Mouse (Mus musculus) forebrain, embryonic 11.5 days (tissue): ENCODE results near the gene Ttll11. TPM values are rescaled to one million over a fixed set of nuclear protein-coding genes. Genes with fewer than 3 reads are reported as not detected.

Source experiments
- ATAC-seq: fragments of 200-750 bp; cut with Nextera tagmentation; replicated peaks from 2 replicates; pipeline ENCODE4 v1.8.0; 2017; ENCODE audit warnings: moderate TSS enrichment; ENCODE audit not compliant: low FRiP score
- DNase-seq: peaks from one replicate; pipeline ENCODE4 v3.0.0-alpha.2; 2017; ENCODE audit warnings: low spot score
- H3K27ac ChIP-seq: fragments of 300-500 bp; sonication (generic); 2 replicates; pipeline ENCODE4 v1.5.1; 2014; ENCODE audit warnings: low read depth, low read length
- H3K27me3 ChIP-seq: fragments of 300-500 bp; sonication (generic); 2 replicates; pipeline ENCODE4 v1.6.1; 2014; ENCODE audit warnings: mild to moderate bottlenecking, low read length, mixed read lengths; ENCODE audit not compliant: control insufficient read depth, insufficient read depth
- H3K36me3 ChIP-seq: fragments of 300-500 bp; sonication (generic); 2 replicates; pipeline ENCODE4 v1.6.1; 2014; ENCODE audit warnings: mild to moderate bottlenecking, low read length, moderate library complexity, mixed read lengths; ENCODE audit not compliant: control insufficient read depth, insufficient read depth
- H3K4me1 ChIP-seq: fragments of 300-500 bp; sonication (generic); replicated peaks from 2 replicates; pipeline ENCODE4 v1.6.1; 2014; ENCODE audit warnings: low read length, mixed read lengths; ENCODE audit not compliant: control insufficient read depth, insufficient read depth
- H3K4me2 ChIP-seq: fragments of 300-500 bp; sonication (generic); 2 replicates; pipeline ENCODE4 v1.6.1; 2014; ENCODE audit warnings: low read depth, mild to moderate bottlenecking, low read length, moderate library complexity, mixed read lengths; ENCODE audit not compliant: severe bottlenecking
- H3K4me3 ChIP-seq: fragments of 300-500 bp; sonication (generic); 2 replicates; pipeline ENCODE4 v1.5.1; 2014; ENCODE audit warnings: low read depth, low read length
- H3K9ac ChIP-seq: fragments of 300-500 bp; sonication (generic); 2 replicates; pipeline ENCODE4 v1.6.1; 2014; ENCODE audit warnings: low read length
- H3K9me3 ChIP-seq: fragments of 300-500 bp; sonication (generic); 2 replicates; pipeline ENCODE4 v1.6.1; 2016; ENCODE audit warnings: low read length, mixed read lengths; ENCODE audit not compliant: control insufficient read depth
- WGBS: fragments of 180-500 bp; shearing (Covaris S2); extraction: QIAGEN DNeasy Blood & Tissue Kit; methylation state at CpG from one replicate; pipeline ENCODE4 v1.1.7; 2014; 5-methylcytosine and 5-hydroxymethylcytosine counted together
- polyA plus RNA-seq: library from polyadenylated mRNA; unstranded; fragments of >200 nt; fragmentation: Nextera tagmentation; extraction: Ambion mirVana; gene quantifications from 2 replicates; pipeline ENCODE4 v1.2.1, GENCODE M21; 2014

Ttll11 gene
- polyA plus RNA-seq, 1 experiment from 2014 or later = 2.3 TPM

DNA sequence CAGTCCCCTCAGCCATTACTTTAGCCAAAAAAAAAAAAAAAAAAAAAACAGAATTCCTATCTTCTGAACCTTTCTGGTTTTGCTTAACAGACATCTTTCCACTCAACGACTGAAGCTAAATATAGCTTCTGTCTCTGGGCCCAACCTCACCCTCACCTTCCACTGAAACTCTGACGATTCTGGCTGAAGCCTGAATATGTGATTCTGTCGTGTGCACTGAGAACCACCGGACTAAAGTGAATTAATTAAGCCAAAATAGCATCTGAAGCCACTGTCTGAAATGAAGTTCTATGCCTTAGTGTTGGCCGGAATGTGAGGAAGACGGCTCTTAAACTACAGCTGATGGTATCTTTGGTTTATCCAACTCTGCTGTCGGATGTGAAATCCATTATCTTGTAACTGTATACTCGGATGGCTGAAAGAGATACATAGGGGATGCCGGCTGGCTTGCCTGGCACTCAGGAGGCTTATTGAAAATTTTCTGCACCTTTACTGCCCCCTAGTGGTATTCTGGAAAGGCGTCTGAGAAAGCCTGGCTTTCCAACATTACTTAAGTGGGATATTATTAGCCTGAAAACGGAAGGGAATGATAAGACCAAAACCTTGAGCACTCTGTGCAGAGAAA, 73.4 kb downstream of the Ttll11 start:
- Histone ChIP-seq H3K9me3 (no peaks in the 10 kb centered on the region; the same call in 1 of the 2 replicates), H3K4me1 (no peaks in the 10 kb centered on the region), H3K36me3 (no peaks in the 10 kb centered on the region), H3K9ac (no peak overlapping the region), H3K27me3 (no peaks in the 10 kb centered on the region), H3K4me3 (no peak overlapping the region), H3K4me2 (no peak overlapping the region), H3K27ac (no peak overlapping the region)
- 28% methylated on average over 11 of the region's 11 CpGs for WGBS
- ATAC-seq (0 out of 2 replicates have a peak, but pooled peaks have one; percentile 39), DNase-seq (peak; percentile 72)

DNA sequence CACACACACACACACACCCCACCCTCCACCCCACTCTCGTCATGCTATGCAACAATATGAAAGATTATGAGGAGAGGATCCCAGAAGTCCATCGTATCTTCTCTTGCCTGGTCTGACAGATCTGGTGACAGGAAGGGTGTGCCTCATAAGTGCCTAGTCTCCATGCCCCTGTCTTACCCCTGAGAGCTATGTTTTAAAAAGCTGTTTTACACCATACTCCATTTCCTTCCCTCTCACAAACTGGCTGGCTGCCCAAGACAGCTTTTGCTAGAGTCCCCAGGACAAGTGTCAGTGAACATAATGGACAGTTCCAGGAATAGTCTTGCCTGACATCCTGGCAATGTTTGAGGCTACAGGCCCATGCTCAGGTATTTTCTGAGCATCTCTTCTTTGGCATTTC, 78.9 kb downstream of the Ttll11 start:
- Histone ChIP-seq H3K4me3 (no peak overlapping the region), H3K9ac (no peak overlapping the region), H3K36me3 (no peaks in the 10 kb centered on the region), H3K4me1 (no peaks in the 10 kb centered on the region), H3K27ac (no peak overlapping the region), H3K4me2 (no peak overlapping the region), H3K9me3 (no peaks in the 10 kb centered on the region), H3K27me3 (no peaks in the 10 kb centered on the region)
- no peak for ATAC-seq
- WGBS = 94% methylated on average over 2 of the region's 2 CpGs
- DNase-seq = no peak

DNA sequence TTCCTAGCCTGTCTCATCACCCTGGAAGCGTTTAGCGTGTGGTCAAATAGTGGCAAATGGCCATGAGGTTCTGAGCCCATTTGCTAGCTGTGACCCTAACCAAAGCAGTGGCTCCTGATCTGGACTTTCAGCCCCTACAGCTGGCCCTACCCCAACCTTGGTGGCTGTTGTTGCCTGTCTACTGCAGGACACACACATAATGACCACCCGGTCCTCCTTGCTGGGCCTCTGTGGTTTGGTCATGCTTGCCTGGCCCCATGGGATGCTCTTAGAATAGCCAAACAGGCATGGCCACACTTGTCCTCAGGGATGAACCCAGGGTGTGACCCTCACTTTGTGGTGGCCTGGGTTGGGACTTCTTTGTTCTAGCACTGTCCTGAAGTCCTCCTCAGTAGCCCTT, 80.0 kb downstream of the Ttll11 start:
- no peak overlapping the region for H3K9ac ChIP-seq
- ATAC-seq = no peak
- H3K4me3 ChIP-seq = no peak overlapping the region

DNA sequence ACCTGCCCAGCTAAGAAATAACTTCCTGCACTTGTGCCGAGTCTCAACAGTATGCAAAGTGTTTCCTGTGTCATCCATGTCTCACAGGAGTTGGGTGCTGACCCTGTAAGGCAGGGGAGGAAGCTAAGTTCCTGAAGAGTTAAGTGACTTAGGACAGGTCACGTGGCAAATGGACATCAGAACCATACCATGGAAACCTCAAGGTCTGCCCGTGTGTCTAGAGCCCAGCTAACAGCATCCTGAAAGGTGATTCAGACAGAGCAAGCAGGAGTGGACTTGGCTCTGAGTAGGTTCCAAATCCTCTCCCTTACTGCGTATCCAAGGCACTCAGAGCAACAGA, 80.6 kb downstream of the Ttll11 start:
- H3K9me3 ChIP-seq = no peaks in the 10 kb centered on the region
- H3K4me2 ChIP-seq = no peak overlapping the region
- H3K27ac ChIP-seq = no peak overlapping the region
- DNase-seq (no peak), ATAC-seq (no peak)
- no peaks in the 10 kb centered on the region for H3K36me3 ChIP-seq
- H3K27me3 ChIP-seq = no peaks in the 10 kb centered on the region
- no peak overlapping the region for H3K4me3 ChIP-seq
- no peak overlapping the region for H3K9ac ChIP-seq
- H3K4me1 ChIP-seq = no peaks in the 10 kb centered on the region
- 89% methylated on average over 4 of the region's 4 CpGs for WGBS

More for the DNA sequence above, 80.0 kb downstream of the Ttll11 start:
- no peak overlapping the region for H3K4me2 ChIP-seq
- DNase-seq = no peak
- 91% methylated on average over 3 of the region's 3 CpGs for WGBS
- no peak overlapping the region for H3K27ac ChIP-seq
- no peaks in the 10 kb centered on the region for H3K4me1 ChIP-seq
- no peaks in the 10 kb centered on the region for H3K27me3 ChIP-seq
- no peaks in the 10 kb centered on the region for H3K9me3 ChIP-seq
- H3K36me3 ChIP-seq = no peaks in the 10 kb centered on the region

DNA sequence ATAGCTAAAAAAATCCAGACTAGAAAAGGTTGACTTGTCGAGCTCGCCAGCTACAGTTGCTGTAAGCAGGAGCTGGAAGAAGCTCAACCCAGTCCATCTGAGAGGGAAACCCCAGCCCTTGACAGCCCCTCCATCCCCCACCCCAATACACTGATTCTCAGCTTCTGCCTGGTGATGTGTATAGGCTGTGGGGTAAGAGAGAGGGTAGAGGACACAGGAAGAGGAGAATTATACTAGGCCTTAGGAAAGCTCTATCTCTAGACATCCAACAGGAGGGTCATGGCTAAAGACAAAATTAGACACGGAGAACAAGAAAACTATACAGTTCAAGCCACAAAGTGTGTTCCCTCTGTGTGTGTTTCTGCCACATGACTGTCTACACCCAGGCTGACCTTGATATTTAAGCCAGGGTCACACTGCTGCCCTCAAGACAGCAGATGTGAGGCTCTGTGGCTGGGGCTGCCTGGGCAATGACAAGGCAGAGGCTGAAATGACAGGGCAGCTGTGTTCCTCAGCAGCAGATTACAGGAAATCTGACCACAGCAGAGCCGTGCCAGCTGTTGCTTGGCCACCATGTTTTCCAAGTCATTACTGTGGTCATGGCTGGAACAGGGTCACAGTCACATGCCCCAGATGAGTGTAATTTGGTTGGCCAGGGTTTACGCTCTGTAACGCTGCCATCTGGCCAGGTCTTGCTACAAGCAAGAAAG, 81.1 kb downstream of the Ttll11 start:
- Histone ChIP-seq H3K9ac (no peak overlapping the region), H3K4me1 (no peaks in the 10 kb centered on the region), H3K9me3 (no peaks in the 10 kb centered on the region), H3K4me2 (no peak overlapping the region), H3K27me3 (no peaks in the 10 kb centered on the region), H3K4me3 (no peak overlapping the region), H3K36me3 (no peaks in the 10 kb centered on the region), H3K27ac (no peak overlapping the region)
- no peak for ATAC-seq
- DNase-seq = no peak
- 85% methylated on average over 6 of the region's 6 CpGs for WGBS

DNA sequence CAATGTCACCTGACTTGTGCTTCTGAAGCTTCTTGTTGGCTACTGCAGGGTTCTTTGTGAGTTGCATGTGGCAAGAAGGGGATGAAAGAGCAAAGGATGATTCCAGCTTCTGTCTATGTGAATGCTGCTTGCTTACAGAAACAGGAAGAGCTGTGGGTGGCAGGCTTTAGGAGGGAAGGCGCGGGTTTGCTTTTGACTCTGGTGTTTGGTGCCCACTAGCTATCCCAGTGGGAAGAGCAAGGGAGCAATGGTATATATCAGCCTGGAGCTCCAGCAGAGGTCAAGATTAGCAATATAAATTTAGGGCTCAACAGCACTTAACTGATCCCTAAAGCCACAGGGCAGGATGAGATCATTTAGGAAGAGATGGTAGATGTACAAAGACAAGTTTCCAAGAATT, 82.6 kb downstream of the Ttll11 start:
- H3K9ac ChIP-seq = no peak overlapping the region
- H3K9me3 ChIP-seq = no peaks in the 10 kb centered on the region
- DNase-seq = no peak
- no peak overlapping the region for H3K27ac ChIP-seq
- no peaks in the 10 kb centered on the region for H3K36me3 ChIP-seq
- 78% methylated on average over 2 of the region's 2 CpGs for WGBS
- H3K4me1 ChIP-seq = no peaks in the 10 kb centered on the region
- no peak overlapping the region for H3K4me3 ChIP-seq
- no peaks in the 10 kb centered on the region for H3K27me3 ChIP-seq
- no peak overlapping the region for H3K4me2 ChIP-seq
- ATAC-seq = no peak

DNA sequence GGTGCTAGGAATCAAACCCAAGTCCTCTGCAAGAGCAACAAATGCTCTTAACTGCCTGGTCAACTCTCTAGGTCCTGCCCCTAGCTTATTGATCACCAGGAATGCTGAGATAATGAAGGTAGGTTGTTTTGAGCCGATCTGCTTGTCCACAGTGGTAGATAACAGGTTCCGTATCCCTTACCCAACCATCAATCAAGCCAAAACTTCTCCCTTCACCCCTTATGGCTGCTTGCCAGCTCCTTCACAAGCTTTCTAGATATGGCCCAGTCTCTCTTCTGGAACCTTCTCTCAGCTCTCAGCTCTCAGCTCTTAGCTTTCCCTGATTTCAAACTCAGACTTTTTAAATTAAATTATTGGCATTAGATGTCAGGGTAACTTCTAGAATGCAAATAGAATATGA, 85.2 kb downstream of the Ttll11 start:
- Histone ChIP-seq H3K4me2 (no peak overlapping the region), H3K27me3 (no peaks in the 10 kb centered on the region), H3K9ac (no peak overlapping the region), H3K4me3 (no peak overlapping the region), H3K4me1 (no peaks in the 10 kb centered on the region), H3K9me3 (no peaks in the 10 kb centered on the region), H3K27ac (no peak overlapping the region), H3K36me3 (no peaks in the 10 kb centered on the region)
- WGBS = 89% methylated on average over 2 of the region's 2 CpGs
- no peak for ATAC-seq
- DNase-seq = no peak

DNA sequence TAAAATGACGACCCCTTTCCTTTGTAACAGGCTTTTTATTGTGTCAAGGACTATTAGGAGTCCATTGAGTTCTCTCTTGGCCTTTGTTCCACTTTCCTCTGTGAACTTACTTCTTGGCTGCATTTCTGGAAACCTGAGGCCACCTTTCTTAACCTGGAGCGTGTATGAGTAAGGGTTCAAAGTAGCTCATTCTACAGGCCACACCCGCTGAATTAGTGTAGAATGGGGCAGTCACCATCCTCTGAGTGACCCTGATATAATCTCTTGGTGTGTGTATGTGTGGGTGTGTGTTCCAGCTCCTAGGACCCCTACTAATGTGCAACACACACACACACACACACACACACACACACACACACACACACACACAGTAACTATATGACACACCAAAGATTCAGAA, 89.1 kb downstream of the Ttll11 start:
- Histone ChIP-seq H3K9me3 (no peaks in the 10 kb centered on the region), H3K4me2 (no peak overlapping the region), H3K36me3 (no peaks in the 10 kb centered on the region)

DNA sequence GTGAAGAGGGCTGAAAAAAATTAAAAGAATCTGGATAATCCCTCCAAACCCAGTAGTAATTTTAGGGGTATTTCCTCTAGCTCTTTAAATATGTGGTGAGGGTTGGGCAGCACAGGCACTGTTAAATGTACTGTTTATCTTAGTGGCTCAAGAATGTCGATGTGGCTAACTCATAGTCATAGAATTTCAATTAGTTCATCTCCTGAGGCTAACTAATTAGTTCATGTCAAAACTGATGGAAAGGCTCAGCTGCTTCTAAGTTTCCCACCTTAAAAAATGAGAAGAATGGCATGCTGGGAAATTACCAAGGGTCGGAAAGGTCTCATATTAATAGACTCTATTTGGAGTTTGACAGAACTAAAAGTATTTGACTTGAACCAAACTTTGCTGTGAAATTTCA, 89.9 kb downstream of the Ttll11 start:
- Histone ChIP-seq H3K27ac (no peak overlapping the region), H3K4me2 (no peak overlapping the region), H3K4me1 (no peaks in the 10 kb centered on the region), H3K27me3 (no peaks in the 10 kb centered on the region), H3K9ac (no peak overlapping the region), H3K36me3 (no peaks in the 10 kb centered on the region), H3K9me3 (no peaks in the 10 kb centered on the region), H3K4me3 (no peak overlapping the region)
- ATAC-seq (no peak), DNase-seq (no peak)
- WGBS = 80% methylated on average over 2 of the region's 2 CpGs

More for the DNA sequence above, 89.1 kb downstream of the Ttll11 start:
- ATAC-seq (no peak), DNase-seq (no peak)
- Histone ChIP-seq H3K4me3 (no peak overlapping the region), H3K4me1 (no peaks in the 10 kb centered on the region), H3K27ac (no peak overlapping the region), H3K9ac (no peak overlapping the region), H3K27me3 (no peaks in the 10 kb centered on the region)
- 81% methylated on average over 3 of the region's 3 CpGs for WGBS
